Mouse (Mus musculus) cerebellum, adult 11 months (tissue): Measurements from ENCODE around the gene Med19.
"Not testable (repeated sequence)": the region's sequence is repeated elsewhere in the genome, so short reads cannot be mapped to it uniquely, and the experiment has no call there.

ENCODE experiments used
- DNase-seq: peaks from one replicate; pipeline ENCODE4 v3.0.0; 2022

Med19 gene

GRCm38 (mm10) chr2:84669828-84670568 is 8.2 kb upstream of the Med19 start:
- no peak for DNase-seq

- peak; percentile 72 for DNase-seq
These were observed 7.7 kb upstream of the Med19 start, which contains the start of gene Selenoh for GRCm38 (mm10) chr2:84670569-84670933. Selenoh (minus strand) TSS chr2:84670770.

GRCm38 (mm10) chr2:84671535-84671934 is 6.7 kb upstream of the Med19 start:
- DNase-seq, result not testable (repeated sequence)

GRCm38 (mm10) chr2:84677270-84677967 is 783 bp upstream of the Med19 start:
- no peak for DNase-seq

- DNase-seq, result no peak
These were observed 814 bp downstream of the Med19 start, which contains the start of gene Tmx2 for GRCm38 (mm10) chr2:84679016-84679415. Tmx2 (minus strand) TSS chr2:84679140.

GRCm38 (mm10) chr2:84682605-84683183 is 4.5 kb downstream of the Med19 start:
- no peak for DNase-seq

GRCm38 (mm10) chr2:84688080-84688844 is 10.1 kb downstream of the Med19 start:
- DNase-seq, result no peak

- peak; percentile 24 for DNase-seq
These were observed 11.8 kb downstream of the Med19 start for GRCm38 (mm10) chr2:84690050-84690449.

- DNase-seq, result no peak
These were observed 16.9 kb downstream of the Med19 start for GRCm38 (mm10) chr2:84695007-84695695.

GRCm38 (mm10) chr2:84703497-84703896 is 25.3 kb downstream of the Med19 start:
- no peak for DNase-seq

GRCm38 (mm10) chr2:84704329-84704728 is 26.1 kb downstream of the Med19 start:
- DNase-seq, result no peak

- no peak for DNase-seq
These were observed 27.1 kb downstream of the Med19 start for GRCm38 (mm10) chr2:84705295-84705694.

GRCm38 (mm10) chr2:84707523-84707922 is 29.3 kb downstream of the Med19 start:
- no peak for DNase-seq

- DNase-seq, result no peak
These were observed 33.7 kb downstream of the Med19 start for GRCm38 (mm10) chr2:84711898-84712297.

GRCm38 (mm10) chr2:84714422-84714810 is 36.2 kb downstream of the Med19 start:
- DNase-seq, result no peak

- peak; percentile 99 for DNase-seq
These were observed 36.8 kb downstream of the Med19 start, which contains the start of gene Zdhhc5 for GRCm38 (mm10) chr2:84714811-84715561. Zdhhc5 (minus strand) TSS chr2:84715180.

- DNase-seq, result peak; percentile 68
These were observed 37.6 kb downstream of the Med19 start for GRCm38 (mm10) chr2:84715562-84716361.

- no peak for DNase-seq
These were observed 38.5 kb downstream of the Med19 start for GRCm38 (mm10) chr2:84716423-84717355.

GRCm38 (mm10) chr2:84717357-84717756 is 39.2 kb downstream of the Med19 start:
- DNase-seq, result no peak

- DNase-seq, result no peak
These were observed 42.5 kb downstream of the Med19 start for GRCm38 (mm10) chr2:84720718-84721117.
